Mouse (Mus musculus): ENCODE measurements around the gene Nr2f2.

The Nr2f2 gene

GRCm38 (mm10) chr7:70365401-70365811 is 1.1 kb downstream of the Nr2f2 start:
- no peak for DNase-seq (ENCODE audit: low spot score in 2 of 2)

- no peak for DNase-seq (ENCODE audit: low spot score in 2 of 2)
These were observed 1.7 kb downstream of the Nr2f2 start for GRCm38 (mm10) chr7:70364798-70365197.

GRCm38 (mm10) chr7:70363351-70363750 is 3.2 kb downstream of the Nr2f2 start:
- DNase-seq (ENCODE audit: low spot score in 2 of 2), result no peak

- no peak for DNase-seq (ENCODE audit: low spot score in 2 of 2)
These were observed 3.9 kb downstream of the Nr2f2 start for GRCm38 (mm10) chr7:70362526-70363170.

GRCm38 (mm10) chr7:70361383-70362364 is 4.9 kb downstream of the Nr2f2 start:
- DNase-seq (ENCODE audit: low spot score in 2 of 2), result peak; percentile 79 to 89

GRCm38 (mm10) chr7:70360611-70361382 is 5.7 kb downstream of the Nr2f2 start:
- DNase-seq (ENCODE audit: low spot score in 2 of 2), result no peak

GRCm38 (mm10) chr7:70359791-70360581 is 6.5 kb downstream of the Nr2f2 start:
- DNase-seq (ENCODE audit: low spot score in 2 of 2), result no peak

GRCm38 (mm10) chr7:70358848-70359591 is 7.5 kb downstream of the Nr2f2 start:
- peak in 1 of 2 experiments; percentile 48 for DNase-seq (ENCODE audit: low spot score in 2 of 2)

- DNase-seq (ENCODE audit: low spot score in 2 of 2), result no peak
These were observed 8.3 kb downstream of the Nr2f2 start for GRCm38 (mm10) chr7:70358020-70358847.

- no peak for DNase-seq (ENCODE audit: low spot score in 2 of 2)
These were observed 9.0 kb downstream of the Nr2f2 start for GRCm38 (mm10) chr7:70357516-70358019.

- DNase-seq (ENCODE audit: low spot score in 2 of 2), result no peak
These were observed 9.6 kb downstream of the Nr2f2 start for GRCm38 (mm10) chr7:70356691-70357515.

- DNase-seq (ENCODE audit: low spot score in 2 of 2), result no peak
These were observed 10.6 kb downstream of the Nr2f2 start for GRCm38 (mm10) chr7:70355691-70356568.

- DNase-seq (ENCODE audit: low spot score in 2 of 2), result no peak
These were observed 11.2 kb downstream of the Nr2f2 start for GRCm38 (mm10) chr7:70355357-70355620.

- no peak for DNase-seq (ENCODE audit: low spot score in 2 of 2)
These were observed 11.8 kb downstream of the Nr2f2 start for GRCm38 (mm10) chr7:70354606-70355356.

- no peak for DNase-seq (ENCODE audit: low spot score in 2 of 2)
These were observed 13.4 kb downstream of the Nr2f2 start for GRCm38 (mm10) chr7:70353151-70353550.

GRCm38 (mm10) chr7:70352617-70353016 is 13.9 kb downstream of the Nr2f2 start:
- DNase-seq (ENCODE audit: low spot score in 2 of 2), result no peak

GRCm38 (mm10) chr7:70351981-70352560 is 14.5 kb downstream of the Nr2f2 start:
- DNase-seq (ENCODE audit: low spot score in 2 of 2), result no peak

Data from cerebellum, postnatal 4 days (tissue).